Mouse (Mus musculus) cerebellum, postnatal 36 days (tissue): ENCODE results near the gene Nat8l.

Source experiments
- DNase-seq, 2 experiments: peaks; one replicate each; pipeline ENCODE4 v3.0.0; 2021 to 2022; ENCODE audit warnings: mixed read lengths in 2 of 2

The Nat8l gene

GRCm38 (mm10) chr5:34004618-34005017 is 8.8 kb downstream of the Nat8l start:
- DNase-seq, result no peak

GRCm38 (mm10) chr5:34006832-34007231 is 11.0 kb downstream of the Nat8l start:
- DNase-seq, result no peak

GRCm38 (mm10) chr5:34007392-34007941 is 11.7 kb downstream of the Nat8l start:
- no peak for DNase-seq

- DNase-seq, result no peak
Measured at GRCm38 (mm10) chr5:34014652-34015051, 18.9 kb downstream of the Nat8l start.

- no peak for DNase-seq
Measured at GRCm38 (mm10) chr5:34018968-34019367, 23.2 kb downstream of the Nat8l start.

GRCm38 (mm10) chr5:34030101-34030500 is 34.3 kb downstream of the Nat8l start:
- DNase-seq, result no peak

- no peak for DNase-seq
Measured at GRCm38 (mm10) chr5:34031022-34031421, 35.2 kb downstream of the Nat8l start.

GRCm38 (mm10) chr5:34032520-34032919 is 36.7 kb downstream of the Nat8l start:
- no peak for DNase-seq
